Mouse (Mus musculus) forebrain, embryonic 16.5 days (tissue): ENCODE results near the gene Clstn1. TPM values are rescaled to one million over a fixed set of nuclear protein-coding genes. Genes with fewer than 3 reads are reported as not detected.
A peak's percentile ranks its signal among the peaks of the same experiment; 100 is the strongest.

Experiments used
- ATAC-seq: fragments of 200-750 bp; cut with Nextera tagmentation; 2 replicates; pipeline ENCODE4 v1.8.0; 2017; ENCODE audit warnings: mild to moderate bottlenecking, moderate library complexity
- H3K27ac ChIP-seq: fragments of 300-500 bp; sonication (generic); 2 replicates; pipeline ENCODE4 v1.5.1; 2014; ENCODE audit warnings: low read length, control low read depth
- H3K27me3 ChIP-seq: fragments of 300-500 bp; sonication (generic); replicated peaks from 2 replicates; pipeline ENCODE4 v1.6.1; 2014; ENCODE audit warnings: low read length; ENCODE audit not compliant: control insufficient read depth, insufficient read depth
- H3K36me3 ChIP-seq: fragments of 300-500 bp; sonication (generic); 2 replicates; pipeline ENCODE4 v1.6.1; 2014; ENCODE audit not compliant: control insufficient read depth, insufficient read depth
- H3K4me1 ChIP-seq: fragments of 300-500 bp; sonication (generic); replicated peaks from 2 replicates; pipeline ENCODE4 v1.6.1; 2014; ENCODE audit warnings: low read length; ENCODE audit not compliant: control insufficient read depth, insufficient read depth
- H3K4me2 ChIP-seq: fragments of 300-500 bp; sonication (generic); 2 replicates; pipeline ENCODE4 v1.6.1; 2014; ENCODE audit warnings: mild to moderate bottlenecking, low read length, control low read depth
- H3K4me3 ChIP-seq: fragments of 300-500 bp; sonication (generic); replicated peaks from 2 replicates; pipeline ENCODE4 v1.5.1; 2014; ENCODE audit warnings: mild to moderate bottlenecking, low read length, control low read depth
- H3K9ac ChIP-seq: fragments of 300-500 bp; sonication (generic); replicated peaks from 2 replicates; pipeline ENCODE4 v1.6.1; 2014; ENCODE audit warnings: low read depth, low read length, control low read depth
- H3K9me3 ChIP-seq: fragments of 300-500 bp; sonication (generic); 2 replicates; pipeline ENCODE4 v1.6.1; 2016; ENCODE audit warnings: low read length; ENCODE audit not compliant: control insufficient read depth
- WGBS: fragments of 180-500 bp; shearing (Covaris S2); extraction: QIAGEN DNeasy Blood & Tissue Kit; methylation state at CpG from one replicate; pipeline ENCODE4 v1.1.7; 2014; 5-methylcytosine and 5-hydroxymethylcytosine counted together
- polyA plus RNA-seq: library from polyadenylated mRNA; unstranded; fragments of >200 nt; fragmentation: Nextera tagmentation; extraction: Ambion mirVana; gene quantifications from 2 replicates; pipeline ENCODE4 v1.2.1, GENCODE M21; 2015

Gene Clstn1
- polyA plus RNA-seq, 1 experiment from 2014 or later, result 65.3 TPM

GRCm38 (mm10) chr4:149587596-149588168 lies 1.4 kb downstream of the Clstn1 start:
- Histone ChIP-seq H3K4me1 (peaks cover 17% of the 10 kb centered on the region), H3K27me3 (no peaks in the 10 kb centered on the region), H3K36me3 (no peaks in the 10 kb centered on the region; the same call in 1 of the 2 replicates), H3K4me3 (peak overlapping the region; percentile 87), H3K27ac (no peak overlapping the region), H3K9me3 (no peaks in the 10 kb centered on the region), H3K4me2 (peak overlapping the region; percentile 99), H3K9ac (peak overlapping the region; percentile 83)
- WGBS, result 2% methylated on average over 24 of the region's 24 CpGs
- ATAC-seq, result peak; percentile 45

GRCm38 (mm10) chr4:149590200-149590599 lies 3.9 kb downstream of the Clstn1 start:
- no peaks in the 10 kb centered on the region; the same call in 1 of the 2 replicates for H3K36me3 ChIP-seq
- H3K4me3 ChIP-seq, result no peak overlapping the region
- no peak for ATAC-seq
- H3K4me1 ChIP-seq, result peaks cover 24% of the 10 kb centered on the region
- H3K4me2 ChIP-seq, result no peak overlapping the region
- no peak overlapping the region for H3K9ac ChIP-seq
- no peak overlapping the region for H3K27ac ChIP-seq
- no peaks in the 10 kb centered on the region for H3K27me3 ChIP-seq
- no peaks in the 10 kb centered on the region for H3K9me3 ChIP-seq
- 73% methylated on average over 1 of the region's 1 CpGs for WGBS

DNA sequence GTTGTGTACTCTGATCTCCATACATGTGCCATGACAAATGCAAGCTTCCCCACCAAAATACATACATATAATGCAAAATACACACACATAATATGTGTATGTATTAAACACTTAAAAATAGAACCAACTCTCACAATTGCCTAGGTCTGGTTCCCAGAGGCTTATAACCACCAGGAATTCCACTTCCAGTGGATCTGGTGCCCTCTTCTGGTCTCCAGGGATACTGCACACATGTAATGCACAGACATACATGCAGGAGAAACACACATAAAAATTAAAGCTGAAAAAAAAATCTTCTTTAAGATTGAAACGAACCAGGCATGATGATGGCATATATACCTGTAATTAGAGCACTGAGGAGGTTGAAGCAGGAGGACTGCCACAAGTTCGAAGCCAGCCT lies 5.2 kb downstream of the Clstn1 start:
- no peaks in the 10 kb centered on the region; the same call in 1 of the 2 replicates for H3K36me3 ChIP-seq
- no peak overlapping the region for H3K4me3 ChIP-seq
- no peaks in the 10 kb centered on the region for H3K9me3 ChIP-seq
- H3K27ac ChIP-seq, result no peak overlapping the region
- no peak for ATAC-seq
- no peaks in the 10 kb centered on the region for H3K27me3 ChIP-seq
- peaks cover 27% of the 10 kb centered on the region for H3K4me1 ChIP-seq
- no peak overlapping the region for H3K9ac ChIP-seq
- H3K4me2 ChIP-seq, result no peak overlapping the region
- WGBS, result 89% methylated on average over 2 of the region's 2 CpGs

DNA sequence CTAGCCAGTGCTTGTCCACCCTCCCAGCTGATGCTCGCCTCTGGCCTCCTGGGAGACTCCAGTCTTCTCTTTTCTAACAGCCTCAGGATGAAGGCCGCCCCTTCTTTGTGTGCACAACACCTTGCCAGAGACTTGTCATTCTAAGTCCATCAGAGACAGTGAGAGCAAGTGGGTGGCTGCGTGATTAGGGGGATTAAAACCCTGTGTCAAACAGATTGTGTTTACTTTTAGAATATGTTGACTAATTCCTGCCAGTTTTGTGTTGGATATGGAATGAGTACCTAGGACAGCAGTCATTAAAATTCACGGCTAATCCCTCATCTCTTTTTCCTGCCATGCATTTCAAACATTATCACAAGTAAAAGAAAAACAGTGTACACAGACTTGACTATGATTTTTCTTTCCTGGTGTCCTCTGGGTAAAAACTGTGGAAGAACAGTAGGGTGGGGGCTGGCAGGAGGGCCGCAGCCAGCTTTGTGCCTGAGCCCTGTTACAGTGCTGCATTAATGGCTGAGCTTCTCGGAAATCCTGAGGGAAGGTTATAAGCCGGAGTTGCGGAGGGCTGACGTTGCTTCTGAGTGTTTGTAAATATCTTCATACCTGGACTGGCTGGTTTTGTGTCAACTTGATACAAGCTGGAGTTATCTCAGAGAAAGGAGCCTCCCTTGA lies 8.8 kb downstream of the Clstn1 start:
- peak; percentile 74 for ATAC-seq
- 45% methylated on average over 9 of the region's 9 CpGs for WGBS
- no peaks in the 10 kb centered on the region for H3K27me3 ChIP-seq

GRCm38 (mm10) chr4:149597641-149598208 lies 11.5 kb downstream of the Clstn1 start:
- Histone ChIP-seq H3K27me3 (no peaks in the 10 kb centered on the region), H3K9ac (no peak overlapping the region), H3K4me1 (peaks cover 24% of the 10 kb centered on the region), H3K36me3 (no peaks in the 10 kb centered on the region), H3K4me3 (no peak overlapping the region), H3K27ac (no peak overlapping the region), H3K9me3 (no peaks in the 10 kb centered on the region), H3K4me2 (no peak overlapping the region)
- no peak for ATAC-seq
- 68% methylated on average over 12 of the region's 12 CpGs for WGBS

More for the DNA sequence above, 8.8 kb downstream of the Clstn1 start:
- H3K4me3 ChIP-seq, result no peak overlapping the region
- H3K27ac ChIP-seq, result peak overlapping the region; percentile 75
- no peak overlapping the region for H3K4me2 ChIP-seq
- no peak overlapping the region for H3K9ac ChIP-seq
- H3K9me3 ChIP-seq, result no peaks in the 10 kb centered on the region
- no peaks in the 10 kb centered on the region; the same call in 1 of the 2 replicates for H3K36me3 ChIP-seq
- peaks cover 17% of the 10 kb centered on the region for H3K4me1 ChIP-seq

- Histone ChIP-seq H3K9ac (no peak overlapping the region), H3K27me3 (no peaks in the 10 kb centered on the region), H3K27ac (no peak overlapping the region), H3K9me3 (no peaks in the 10 kb centered on the region), H3K4me2 (no peak overlapping the region), H3K36me3 (no peaks in the 10 kb centered on the region), H3K4me1 (peaks cover 23% of the 10 kb centered on the region), H3K4me3 (no peak overlapping the region)
- WGBS, result 81% methylated on average over 6 of the region's 6 CpGs
- ATAC-seq, result no peak
Observed at GRCm38 (mm10) chr4:149599549-149599948, 13.3 kb downstream of the Clstn1 start.

DNA sequence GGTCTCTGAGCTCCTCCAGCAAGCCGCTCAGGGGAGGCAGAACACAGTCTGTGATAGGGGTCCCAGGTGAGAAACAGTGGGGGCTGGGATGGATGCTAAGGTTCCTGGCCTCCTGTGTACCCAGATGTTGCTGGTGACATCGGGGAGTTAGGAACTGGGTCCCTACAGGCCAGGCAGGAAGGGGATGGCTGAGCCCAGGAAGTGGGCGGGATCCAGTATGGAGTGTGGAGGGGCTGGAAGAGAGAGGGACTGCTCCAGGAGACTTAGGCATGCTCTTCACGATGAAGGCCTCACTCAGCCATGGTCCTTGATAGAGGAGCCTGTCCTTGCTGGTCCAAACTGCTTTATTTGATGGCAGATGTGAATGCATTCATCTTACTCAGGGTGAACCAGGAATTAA lies 13.9 kb downstream of the Clstn1 start:
- Histone ChIP-seq H3K9me3 (no peaks in the 10 kb centered on the region), H3K36me3 (no peaks in the 10 kb centered on the region), H3K4me3 (no peak overlapping the region), H3K27ac (no peak overlapping the region), H3K9ac (no peak overlapping the region), H3K4me1 (peaks cover 19% of the 10 kb centered on the region), H3K27me3 (no peaks in the 10 kb centered on the region), H3K4me2 (no peak overlapping the region)
- 96% methylated on average over 4 of the region's 4 CpGs for WGBS
- no peak for ATAC-seq

GRCm38 (mm10) chr4:149601484-149601883 lies 15.2 kb downstream of the Clstn1 start:
- no peaks in the 10 kb centered on the region for H3K36me3 ChIP-seq
- H3K4me1 ChIP-seq, result peaks cover 17% of the 10 kb centered on the region
- 21% methylated on average over 4 of the region's 4 CpGs for WGBS
- H3K27me3 ChIP-seq, result no peaks in the 10 kb centered on the region
- no peak overlapping the region for H3K9ac ChIP-seq
- no peak overlapping the region for H3K4me3 ChIP-seq
- no peak for ATAC-seq
- H3K9me3 ChIP-seq, result no peaks in the 10 kb centered on the region
- H3K4me2 ChIP-seq, result no peak overlapping the region
- H3K27ac ChIP-seq, result no peak overlapping the region

DNA sequence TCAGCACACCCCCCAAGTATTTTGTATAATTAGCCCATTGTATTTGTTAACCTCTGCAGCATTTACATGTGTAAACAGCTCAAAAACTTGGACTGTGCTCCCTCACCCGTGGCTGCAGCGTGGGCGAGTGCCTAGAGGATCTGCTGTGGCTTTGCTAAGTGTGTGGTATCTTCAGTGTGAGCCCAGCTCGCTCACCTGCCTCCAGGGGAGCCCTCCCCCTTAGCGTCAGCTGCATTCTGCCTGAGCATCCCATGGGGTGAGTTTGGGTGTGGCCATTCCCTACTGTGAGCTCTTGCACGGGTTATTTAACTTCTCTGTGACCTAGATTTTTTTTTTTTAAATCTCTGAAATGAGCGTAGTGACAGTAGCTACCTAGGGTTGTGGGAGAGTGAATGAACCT lies 16.0 kb downstream of the Clstn1 start:
- Histone ChIP-seq H3K4me3 (no peak overlapping the region), H3K4me1 (peaks cover 21% of the 10 kb centered on the region), H3K36me3 (no peaks in the 10 kb centered on the region), H3K9ac (no peak overlapping the region), H3K27ac (no peak overlapping the region), H3K27me3 (no peaks in the 10 kb centered on the region), H3K9me3 (no peaks in the 10 kb centered on the region), H3K4me2 (no peak overlapping the region)
- ATAC-seq, result no peak
- WGBS, result 49% methylated on average over 7 of the region's 7 CpGs
